In genomic region chr11:79046561-79047155, GRCm38 (mm10) we compare ENCODE assay signal across 9 mouse cellular contexts.
DNase-seq lines count a peak whose midpoint lies in the region; ATAC-seq lines count a peak whose summit lies in the region.
"Had no signal": no experiment of that assay in that cellular context is flagged by ENCODE, and none has a peak within 500 bp of the region (broad histone marks: within the 10 kb centered on the region; RNA-seq: fewer than 3 reads in every experiment).

No protein-coding gene starts in this region.

- peak overlapping the region; percentile 31; the same call in 1 of the 2 replicates for H3K27ac ChIP-seq in forebrain, embryonic 12.5 days
- no peak overlapping the region for H3K27ac ChIP-seq in forebrain, embryonic 16.5 days (ENCODE audit: low read length)
- H3K27ac ChIP-seq in limb, embryonic 12.5 days: peak overlapping the region; percentile 77

- H3K27me3 ChIP-seq in forebrain, embryonic 12.5 days: no peaks in the 10 kb centered on the region
- H3K27me3 ChIP-seq in forebrain, embryonic 16.5 days (replicated peaks; ENCODE audit: control insufficient read depth, insufficient read depth, low read length): no peaks in the 10 kb centered on the region
- H3K27me3 ChIP-seq in limb, embryonic 12.5 days: no peaks in the 10 kb centered on the region

- ATAC-seq in forebrain, embryonic 12.5 days (ENCODE audit: low FRiP score): no peak
- ATAC-seq in forebrain, embryonic 16.5 days: no peak
- ATAC-seq in limb, embryonic 12.5 days (ENCODE audit: insufficient number of reproducible peaks, insufficient read depth, low FRiP score, low TSS enrichment, low read depth): peak; percentile 62; the same call in 1 of the 2 replicates

- peaks cover 3% of the 10 kb centered on the region; the same call in 1 of the 2 replicates for H3K36me3 ChIP-seq in forebrain, embryonic 12.5 days (replicated peaks)
- no peaks in the 10 kb centered on the region; the same call in 1 of the 2 replicates for H3K36me3 ChIP-seq in forebrain, embryonic 16.5 days (ENCODE audit: control insufficient read depth, insufficient read depth)
- peaks cover 23% of the 10 kb centered on the region; the same call in 1 of the 2 replicates for H3K36me3 ChIP-seq in limb, embryonic 12.5 days

- DNase-seq in kidney, postnatal 10 days: peak; percentile 34
- DNase-seq in kidney, adult 8-10 months: no peak
- DNase-seq in R1 (ENCODE audit: low read depth, low spot score): peak; percentile 27
- no peak for DNase-seq in adrenal gland, postnatal 36 days
- no peak for DNase-seq in urinary bladder, postnatal 10 days (ENCODE audit: low spot score)
- DNase-seq: lung, adult 2 months had no signal

- no peak overlapping the region for H3K9ac ChIP-seq in forebrain, embryonic 12.5 days
- H3K9ac ChIP-seq in forebrain, embryonic 16.5 days (replicated peaks; ENCODE audit: low read depth, low read length): no peak overlapping the region
- H3K9ac ChIP-seq in limb, embryonic 12.5 days (replicated peaks): peak overlapping the region; percentile 1; the same call in 1 of the 2 replicates

- 60% methylated on average over 8 of the region's 8 CpGs for WGBS in forebrain, embryonic 12.5 days
- 51% methylated on average over 8 of the region's 8 CpGs for WGBS in forebrain, embryonic 16.5 days
- WGBS in limb, embryonic 12.5 days: 55% methylated on average over 8 of the region's 8 CpGs

- H3K9me3 ChIP-seq in forebrain, embryonic 12.5 days: no peaks in the 10 kb centered on the region
- H3K9me3 ChIP-seq in forebrain, embryonic 16.5 days (ENCODE audit: control insufficient read depth, low read length): 0 out of 2 replicates have a peak, but pooled peaks cover 2% of the 10 kb centered on the region
- H3K9me3 ChIP-seq in limb, embryonic 12.5 days: no peaks in the 10 kb centered on the region

- H3K4me3 ChIP-seq in forebrain, embryonic 12.5 days (replicated peaks): no peak overlapping the region
- H3K4me3 ChIP-seq in forebrain, embryonic 16.5 days (replicated peaks; ENCODE audit: low read length): no peak overlapping the region
- H3K4me3 ChIP-seq in limb, embryonic 12.5 days (replicated peaks): 0 out of 2 replicates have a peak overlapping the region, but pooled peaks have one; percentile 3

- peaks cover 20% of the 10 kb centered on the region for H3K4me1 ChIP-seq in forebrain, embryonic 12.5 days
- H3K4me1 ChIP-seq in forebrain, embryonic 16.5 days (replicated peaks; ENCODE audit: control insufficient read depth, insufficient read depth, low read length): no peaks in the 10 kb centered on the region
- H3K4me1 ChIP-seq in limb, embryonic 12.5 days (replicated peaks): peaks cover 14% of the 10 kb centered on the region

- no peak overlapping the region for H3K4me2 ChIP-seq in forebrain, embryonic 12.5 days
- H3K4me2 ChIP-seq in forebrain, embryonic 16.5 days (ENCODE audit: low read length): no peak overlapping the region
- no peak overlapping the region for H3K4me2 ChIP-seq in limb, embryonic 12.5 days

Comparison
In these comparisons a context has a peak if more than half of its experiments do, and no peak if none do; other contexts are left out.
1. DNase-seq: peak in kidney, postnatal 10 days (single experiment) and R1 (single experiment); none in kidney, adult 8-10 months (0 of 2), adrenal gland, postnatal 36 days (0 of 2) and urinary bladder, postnatal 10 days (single experiment).